Mouse (Mus musculus): ENCODE results near the gene Arhgef33.

- TF ChIP-seq HCFC1 (IDR thresholded peaks at IDR 0.05; ENCODE audit: borderline replicate concordance, insufficient read depth, low read length) (no peak), ZNF384 (IDR thresholded peaks at IDR 0.05; ENCODE audit: low read depth, low read length) (peak; percentile 80), ZC3H11A (IDR thresholded peaks at IDR 0.05; ENCODE audit: borderline replicate concordance, low read depth, low read length) (no peak), CHD2 (IDR thresholded peaks at IDR 0.05; ENCODE audit: low read depth, low read length) (no peak)
These were observed 16.1 kb upstream of the Arhgef33 start for GRCm38 (mm10) chr17:80291148-80291547.

Measured in ES-E14 (cell line).